Mouse (Mus musculus): ENCODE results near the gene Dnajc17. TPM values are rescaled to one million over a fixed set of nuclear protein-coding genes. Genes with fewer than 3 reads are reported as not detected.
A peak's percentile ranks its signal among the peaks of the same experiment; 100 is the strongest.

Gene Dnajc17
- polyA plus RNA-seq, 1 experiment from 2014 or later, result 9.9 TPM

DNA sequence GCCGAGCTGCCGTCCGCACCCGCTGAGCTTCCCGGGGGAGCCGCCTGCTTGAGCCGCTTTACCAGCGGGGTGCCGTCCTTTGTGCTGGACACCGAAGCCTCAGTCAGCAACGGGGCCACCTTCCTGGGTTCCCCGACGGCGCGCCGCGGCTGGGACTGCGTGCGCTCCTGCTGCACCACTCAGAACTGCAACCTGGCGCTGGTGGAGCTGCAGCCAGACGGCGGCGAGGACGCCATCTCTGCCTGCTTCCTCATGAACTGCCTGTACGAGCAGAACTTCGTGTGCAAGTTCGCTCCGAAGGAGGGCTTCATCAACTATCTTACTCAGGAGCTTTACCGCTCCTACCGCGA is 29.3 kb upstream of the Dnajc17 start:
- 5% methylated on average over 31 of the region's 31 CpGs for WGBS (ENCODE audit: insufficient replicate concordance)
- Histone ChIP-seq H3K4me3 (replicated peaks) (peak overlapping the region; percentile 49), H3K27ac (no peak overlapping the region), H3K9me3 (replicated peaks) (no peaks in the 10 kb centered on the region), H3K9ac (no peak overlapping the region), H3K36me3 (no peaks in the 10 kb centered on the region), H3K4me2 (peak overlapping the region; percentile 69), H3K27me3 (peaks cover 83% of the 10 kb centered on the region), H3K4me1 (replicated peaks) (peaks cover 12% of the 10 kb centered on the region)
- no peak for DNase-seq
- no peak for ATAC-seq (ENCODE audit: low read depth)

DNA sequence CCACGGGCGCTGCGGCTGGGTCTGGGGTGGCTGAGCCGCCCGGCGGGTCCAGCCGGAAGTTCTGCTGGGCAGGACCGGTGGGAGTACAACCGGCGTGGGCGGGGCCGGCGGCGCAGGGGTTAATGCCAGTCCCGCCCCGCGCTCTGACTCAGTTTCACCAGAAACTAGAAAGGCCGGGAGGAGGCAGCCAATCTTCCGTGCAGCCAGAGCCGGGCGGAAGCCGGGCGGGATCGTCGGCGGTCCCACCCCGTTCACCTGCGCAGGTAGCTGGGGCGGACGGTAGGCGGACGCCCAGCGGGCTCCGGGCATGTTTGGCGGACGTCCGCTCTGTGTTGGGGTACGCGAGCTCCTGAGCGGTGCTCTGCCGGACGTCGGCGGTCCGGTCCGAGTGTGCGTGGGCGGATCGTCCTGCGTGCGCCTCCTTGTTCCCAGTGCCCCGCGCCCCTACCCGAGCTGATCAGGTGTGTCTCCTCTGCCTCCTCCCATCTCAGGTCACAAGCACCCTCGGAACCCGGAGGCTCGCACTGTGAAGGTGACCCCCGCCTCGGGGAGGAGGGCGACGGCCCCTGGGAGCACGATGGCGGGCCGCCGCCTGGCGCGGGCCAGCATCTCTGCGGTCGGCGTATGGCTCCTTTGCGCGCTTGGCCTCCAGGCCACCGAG is 28.7 kb upstream of the Dnajc17 start, which contains the start of gene Spint1:
TSS of gene Spint1 (plus strand) at position 153 of the 661 bp plus-strand sequence.
- no peaks in the 10 kb centered on the region for H3K9me3 ChIP-seq (replicated peaks)
- peaks cover 12% of the 10 kb centered on the region for H3K4me1 ChIP-seq (replicated peaks)
- H3K9ac ChIP-seq, result no peak within 1 kb of the TSS
- no peak for ATAC-seq (ENCODE audit: low read depth)
- H3K27me3 ChIP-seq, result peaks cover 83% of the 10 kb centered on the region
- 2% methylated on average over 73 of the region's 73 CpGs for WGBS (ENCODE audit: insufficient replicate concordance)
- peak within 1 kb of the TSS; percentile 49 for H3K4me3 ChIP-seq (replicated peaks)
- no peak within 1 kb of the TSS for H3K27ac ChIP-seq
- H3K4me2 ChIP-seq, result peak within 1 kb of the TSS; percentile 69
- H3K36me3 ChIP-seq, result no peaks in the 10 kb centered on the region
- no peak for DNase-seq

DNA sequence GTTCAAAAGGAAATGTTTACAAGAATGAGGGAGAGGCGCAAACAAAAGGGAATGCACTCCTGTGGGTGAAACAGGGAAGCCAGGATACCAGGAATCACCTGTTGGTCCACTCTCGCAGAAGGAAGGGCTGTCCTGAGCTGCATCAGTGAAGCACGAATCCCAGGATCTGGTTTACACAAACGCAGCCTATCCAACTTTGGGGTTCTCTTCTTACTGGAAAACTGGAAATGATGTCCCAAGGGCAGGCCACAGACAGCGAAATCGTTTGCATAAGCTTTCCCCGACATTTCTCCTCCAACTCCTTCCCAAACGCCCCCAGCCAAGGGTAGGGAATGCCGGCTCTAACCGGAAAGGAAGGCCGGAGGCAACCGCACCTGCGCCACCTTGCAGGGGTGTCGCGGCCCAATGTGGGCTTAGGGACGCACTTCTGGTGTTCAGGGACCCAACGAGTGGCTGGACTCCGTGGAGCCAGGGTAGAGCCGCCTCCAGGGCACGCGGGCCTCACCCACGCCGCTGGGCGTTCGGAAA is 28.2 kb upstream of the Dnajc17 start:
- DNase-seq (no peak), ATAC-seq (ENCODE audit: low read depth) (no peak)
- Histone ChIP-seq H3K4me1 (replicated peaks) (peaks cover 12% of the 10 kb centered on the region), H3K27ac (no peak overlapping the region), H3K9ac (no peak overlapping the region), H3K9me3 (replicated peaks) (no peaks in the 10 kb centered on the region), H3K27me3 (peaks cover 82% of the 10 kb centered on the region), H3K36me3 (no peaks in the 10 kb centered on the region), H3K4me3 (replicated peaks) (peak overlapping the region; percentile 49), H3K4me2 (peak overlapping the region; percentile 69)
- WGBS (ENCODE audit: insufficient replicate concordance), result 11% methylated on average over 25 of the region's 25 CpGs

DNA sequence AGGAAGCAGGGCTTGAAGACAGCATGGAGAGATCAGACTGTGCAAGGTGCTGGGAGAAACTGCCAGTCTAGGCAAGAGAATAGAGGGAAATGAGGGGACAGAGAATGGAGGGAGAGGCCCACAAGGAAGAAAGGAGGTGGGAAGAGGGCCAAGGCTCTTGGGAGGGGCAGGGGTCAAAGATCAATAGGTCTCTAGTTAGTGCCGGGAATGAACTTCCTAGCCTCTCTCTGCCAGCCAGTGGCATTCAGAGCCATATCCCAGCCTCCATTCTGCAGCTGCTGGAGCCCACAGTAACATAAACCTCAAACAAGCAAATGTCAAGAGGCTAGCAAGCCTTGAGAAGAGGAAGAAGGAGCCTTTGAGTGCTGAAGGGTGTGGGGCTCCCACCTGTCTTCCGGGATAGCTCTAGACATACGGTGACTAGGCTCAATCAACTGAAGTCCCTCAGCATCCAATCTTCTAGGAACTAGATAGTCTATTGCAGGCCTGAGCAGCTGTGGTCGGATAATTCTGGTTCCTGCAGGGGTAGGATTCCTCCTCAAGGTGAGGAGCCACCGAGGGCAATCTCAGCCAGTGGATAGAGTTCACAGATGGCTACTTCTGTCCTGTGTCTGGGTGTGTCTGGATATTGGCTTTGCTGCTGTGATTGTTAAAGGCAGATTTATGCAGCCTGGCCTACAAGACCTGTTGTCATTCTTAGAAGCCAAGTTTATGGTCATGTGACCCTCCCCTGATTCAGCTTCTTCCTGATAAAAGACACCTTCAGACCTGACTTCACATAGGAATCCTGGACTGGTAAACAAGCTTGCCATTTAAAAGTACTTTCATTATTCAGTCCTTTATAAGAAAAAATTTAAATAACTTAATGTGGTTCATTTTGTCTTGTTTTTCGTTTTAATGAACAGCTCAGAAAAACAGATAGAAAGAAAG is 21.4 kb upstream of the Dnajc17 start, which contains the start of gene Ppp1r14d:
TSS of gene Ppp1r14d (minus strand) at position 132 of the 930 bp plus-strand sequence.
- Histone ChIP-seq H3K36me3 (no peaks in the 10 kb centered on the region), H3K4me3 (replicated peaks) (no peak within 1 kb of the TSS), H3K9ac (no peak within 1 kb of the TSS), H3K27ac (no peak within 1 kb of the TSS), H3K27me3 (peaks cover 28% of the 10 kb centered on the region), H3K9me3 (replicated peaks) (no peaks in the 10 kb centered on the region), H3K4me1 (replicated peaks) (no peaks in the 10 kb centered on the region), H3K4me2 (no peak within 1 kb of the TSS)
- ATAC-seq (ENCODE audit: low read depth), result no peak
- 47% methylated on average over 6 of the region's 6 CpGs for WGBS (ENCODE audit: insufficient replicate concordance)
- DNase-seq, result no peak

DNA sequence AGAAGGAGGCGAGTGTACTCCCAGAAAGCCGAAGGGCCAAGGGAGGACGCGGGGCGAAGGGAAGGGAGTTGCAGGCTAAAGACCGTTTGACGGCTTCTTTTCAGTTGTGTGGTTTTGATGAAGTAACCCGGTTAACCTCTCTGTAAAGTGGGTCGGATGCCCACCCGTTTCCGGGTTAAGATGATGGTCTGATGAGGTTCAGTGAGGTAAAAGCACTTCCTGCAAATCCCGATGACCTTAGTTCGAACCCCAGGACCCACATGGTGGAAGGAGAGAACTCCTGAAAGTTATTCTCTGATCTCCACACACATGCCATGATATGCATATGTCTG is 547 bp upstream of the Dnajc17 start:
- H3K27ac ChIP-seq, result peak overlapping the region; percentile 65; the same call in 1 of the 2 replicates
- H3K9me3 ChIP-seq (replicated peaks), result no peaks in the 10 kb centered on the region
- H3K36me3 ChIP-seq, result peaks cover 24% of the 10 kb centered on the region
- peak overlapping the region; percentile 78 for H3K4me2 ChIP-seq
- H3K27me3 ChIP-seq, result no peaks in the 10 kb centered on the region
- peak overlapping the region; percentile 78 for H3K4me3 ChIP-seq (replicated peaks)
- DNase-seq, result no peak
- under 1% methylated on average over 13 of the region's 13 CpGs for WGBS (ENCODE audit: insufficient replicate concordance)
- ATAC-seq (ENCODE audit: low read depth), result no peak
- H3K9ac ChIP-seq, result peak overlapping the region; percentile 81
- peaks cover 30% of the 10 kb centered on the region for H3K4me1 ChIP-seq (replicated peaks)

DNA sequence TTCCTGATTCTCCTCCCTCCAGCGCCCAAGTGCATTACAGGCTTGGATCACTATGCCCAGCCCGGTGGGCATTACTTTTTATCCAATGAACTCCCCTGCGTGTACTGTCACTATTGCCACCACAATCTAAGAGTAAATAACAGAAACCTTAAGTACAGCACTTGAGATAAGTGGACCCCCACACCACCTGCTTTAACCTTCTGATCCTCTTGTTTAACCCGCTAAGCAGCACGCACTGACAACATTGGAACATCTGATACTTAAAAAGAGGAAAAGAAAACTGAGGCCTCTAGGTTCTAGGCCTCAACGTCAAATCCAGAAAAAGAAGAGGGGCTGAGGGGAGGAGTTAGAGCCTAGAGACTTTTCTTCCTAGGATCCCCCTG is 643 bp downstream of the Dnajc17 start:
- H3K36me3 ChIP-seq, result peaks cover 24% of the 10 kb centered on the region
- H3K9me3 ChIP-seq (replicated peaks), result no peaks in the 10 kb centered on the region
- 17% methylated on average over 6 of the region's 6 CpGs for WGBS (ENCODE audit: insufficient replicate concordance)
- peak overlapping the region; percentile 85 for H3K27ac ChIP-seq
- peak overlapping the region; percentile 78 for H3K4me2 ChIP-seq
- DNase-seq (no peak), ATAC-seq (ENCODE audit: low read depth) (no peak)
- peak overlapping the region; percentile 81 for H3K9ac ChIP-seq
- peaks cover 35% of the 10 kb centered on the region for H3K4me1 ChIP-seq (replicated peaks)
- no peaks in the 10 kb centered on the region for H3K27me3 ChIP-seq
- H3K4me3 ChIP-seq (replicated peaks), result peak overlapping the region; percentile 78

DNA sequence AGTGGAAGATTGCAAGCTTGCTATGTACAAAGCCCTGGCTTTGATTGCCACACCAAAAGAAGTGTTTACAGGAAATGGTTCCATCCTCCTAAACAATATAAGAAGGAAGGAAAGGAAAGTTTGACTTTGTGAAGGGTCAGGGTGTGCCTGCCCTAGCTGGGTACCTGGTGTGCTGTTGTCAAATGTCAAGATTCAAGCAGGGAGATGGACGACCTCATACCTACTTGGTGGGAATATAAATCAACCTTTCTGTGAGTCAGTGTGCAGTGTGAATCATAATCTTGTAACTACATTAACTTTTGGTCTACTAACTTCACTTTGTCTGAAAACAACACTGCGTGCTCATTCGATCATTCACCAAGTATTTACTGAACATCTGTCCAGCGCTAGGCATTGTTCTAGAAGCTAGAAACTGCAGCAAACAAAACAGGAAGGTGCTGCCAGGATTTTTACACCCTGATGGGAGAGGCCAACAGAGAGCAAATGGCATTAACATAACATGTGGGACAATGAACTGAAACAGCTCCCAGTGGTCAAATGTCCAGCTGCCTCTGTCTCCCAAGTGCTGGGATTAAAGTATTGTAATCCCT is 4.6 kb downstream of the Dnajc17 start:
- Histone ChIP-seq H3K4me2 (no peak overlapping the region), H3K9ac (no peak overlapping the region), H3K4me3 (replicated peaks) (no peak overlapping the region), H3K27ac (no peak overlapping the region), H3K36me3 (no peaks in the 10 kb centered on the region), H3K4me1 (replicated peaks) (peaks cover 17% of the 10 kb centered on the region), H3K9me3 (replicated peaks) (no peaks in the 10 kb centered on the region), H3K27me3 (no peaks in the 10 kb centered on the region)
- 67% methylated on average over 4 of the region's 4 CpGs for WGBS (ENCODE audit: insufficient replicate concordance)
- ATAC-seq (ENCODE audit: low read depth), result no peak
- DNase-seq, result no peak

DNA sequence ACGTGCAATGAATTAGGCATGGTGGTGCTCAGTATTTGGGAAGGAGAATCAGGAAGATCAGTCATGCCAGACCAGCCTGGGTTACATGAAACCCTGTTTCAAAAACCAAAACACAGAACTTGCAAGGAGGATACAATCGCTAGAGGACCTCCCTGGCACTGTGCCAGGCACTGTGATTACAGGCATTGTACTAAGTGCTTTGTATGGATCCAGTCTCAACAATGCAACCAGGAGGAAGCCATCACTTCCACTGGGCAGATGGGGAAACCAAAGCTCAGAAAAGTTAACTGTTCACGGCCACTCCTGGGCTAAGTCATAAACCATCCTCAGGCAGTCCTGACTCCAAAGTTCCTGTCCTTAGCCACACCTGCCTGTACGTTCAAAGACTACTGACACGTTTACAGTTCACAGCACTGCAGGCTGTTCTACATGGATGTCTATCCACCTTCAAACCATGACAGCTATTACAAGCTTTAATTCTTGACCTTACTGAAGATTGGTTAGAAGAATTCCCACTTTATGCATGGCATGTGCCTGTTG is 5.6 kb downstream of the Dnajc17 start:
- no peak for ATAC-seq (ENCODE audit: low read depth)
- Histone ChIP-seq H3K4me2 (no peak overlapping the region), H3K27ac (no peak overlapping the region), H3K9ac (no peak overlapping the region), H3K4me3 (replicated peaks) (no peak overlapping the region), H3K27me3 (no peaks in the 10 kb centered on the region), H3K4me1 (replicated peaks) (peaks cover 16% of the 10 kb centered on the region), H3K36me3 (no peaks in the 10 kb centered on the region), H3K9me3 (replicated peaks) (no peaks in the 10 kb centered on the region)
- WGBS (ENCODE audit: insufficient replicate concordance), result 60% methylated on average over 5 of the region's 5 CpGs
- no peak for DNase-seq

DNA sequence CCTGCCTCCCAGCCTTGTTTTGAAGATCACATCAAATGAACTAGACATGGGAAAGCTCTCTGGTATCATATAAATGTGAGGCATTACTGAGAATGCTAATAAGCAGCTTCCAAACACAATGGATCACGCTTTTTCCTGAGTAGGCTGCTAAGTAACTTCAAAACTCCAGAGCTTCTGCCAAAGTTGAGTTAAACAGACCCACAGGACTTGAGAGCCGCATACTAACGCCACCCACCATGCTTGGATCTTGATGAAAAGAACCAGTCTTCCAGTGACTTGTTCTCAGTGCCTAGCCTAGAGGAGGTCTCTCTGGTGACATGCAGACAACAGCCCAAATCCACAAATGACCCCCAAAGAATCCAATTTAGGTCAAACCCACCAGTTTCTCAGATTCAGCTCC is 9.7 kb downstream of the Dnajc17 start:
- no peak overlapping the region for H3K4me3 ChIP-seq (replicated peaks)
- ATAC-seq (ENCODE audit: low read depth) (no peak), DNase-seq (no peak)
- H3K4me1 ChIP-seq (replicated peaks), result peaks cover 22% of the 10 kb centered on the region; the same call in 1 of the 2 replicates
- WGBS (ENCODE audit: insufficient replicate concordance), result 73% methylated on average over 3 of the region's 3 CpGs
- no peaks in the 10 kb centered on the region for H3K27me3 ChIP-seq
- H3K9ac ChIP-seq, result no peak overlapping the region
- H3K4me2 ChIP-seq, result no peak overlapping the region
- H3K9me3 ChIP-seq (replicated peaks), result no peaks in the 10 kb centered on the region
- H3K36me3 ChIP-seq, result no peaks in the 10 kb centered on the region
- no peak overlapping the region for H3K27ac ChIP-seq

DNA sequence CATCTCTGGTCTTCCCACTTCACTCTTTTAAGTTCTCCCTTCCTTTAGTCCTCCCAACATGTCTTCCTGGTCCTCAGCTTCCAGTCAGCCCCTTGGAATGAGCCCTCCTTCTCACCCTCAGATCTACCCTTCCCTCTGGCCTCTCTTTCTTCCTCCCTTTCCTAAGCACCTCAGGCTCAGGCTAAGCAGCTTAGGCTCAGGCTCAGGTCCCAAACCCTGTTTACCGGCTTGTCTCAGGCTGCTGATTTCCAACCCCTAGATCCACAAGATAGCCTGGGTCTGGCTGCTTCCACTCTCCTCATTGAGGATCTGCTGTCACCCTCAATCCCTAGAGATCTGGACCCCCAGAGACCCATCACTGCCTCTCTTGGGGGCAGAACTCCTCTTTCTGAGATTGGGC is 10.5 kb downstream of the Dnajc17 start:
- H3K27me3 ChIP-seq, result no peaks in the 10 kb centered on the region
- no peak for DNase-seq
- H3K4me2 ChIP-seq, result no peak overlapping the region
- no peaks in the 10 kb centered on the region for H3K9me3 ChIP-seq (replicated peaks)
- 40% methylated on average over 1 of the region's 1 CpGs for WGBS (ENCODE audit: insufficient replicate concordance)
- H3K9ac ChIP-seq, result no peak overlapping the region
- ATAC-seq (ENCODE audit: low read depth), result no peak
- H3K4me3 ChIP-seq (replicated peaks), result no peak overlapping the region
- H3K4me1 ChIP-seq (replicated peaks), result peaks cover 17% of the 10 kb centered on the region; the same call in 1 of the 2 replicates
- H3K36me3 ChIP-seq, result no peaks in the 10 kb centered on the region
- no peak overlapping the region for H3K27ac ChIP-seq

DNA sequence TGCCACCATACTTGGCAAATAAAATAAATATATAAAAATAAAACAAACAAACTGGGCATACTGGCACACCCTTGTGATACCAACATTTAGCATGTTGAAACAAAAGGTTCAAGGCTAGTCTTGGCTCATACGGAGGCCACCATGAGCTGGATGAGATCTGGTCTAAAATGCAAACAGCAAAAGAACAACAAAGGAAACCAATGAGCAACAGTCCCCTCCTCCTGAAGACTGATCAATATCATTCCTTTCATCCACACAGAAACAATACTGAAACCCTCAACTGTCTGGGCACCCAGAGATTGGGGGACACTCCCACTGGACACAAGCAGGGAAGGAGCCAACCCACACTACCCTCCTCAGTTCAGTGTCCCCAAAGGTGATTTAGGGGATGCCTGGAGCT is 11.1 kb downstream of the Dnajc17 start:
- H3K4me1 ChIP-seq (replicated peaks), result peaks cover 17% of the 10 kb centered on the region; the same call in 1 of the 2 replicates
- H3K36me3 ChIP-seq, result no peaks in the 10 kb centered on the region
- no peak overlapping the region for H3K9ac ChIP-seq
- ATAC-seq (ENCODE audit: low read depth) (no peak), DNase-seq (no peak)
- WGBS (ENCODE audit: insufficient replicate concordance), result 55% methylated on average over 1 of the region's 1 CpGs
- H3K4me3 ChIP-seq (replicated peaks), result no peak overlapping the region
- H3K9me3 ChIP-seq (replicated peaks), result no peaks in the 10 kb centered on the region
- H3K27ac ChIP-seq, result no peak overlapping the region; the same call in 1 of the 2 replicates
- H3K4me2 ChIP-seq, result no peak overlapping the region
- H3K27me3 ChIP-seq, result no peaks in the 10 kb centered on the region

Data from liver, embryonic 13.5 days (tissue).